Mouse (Mus musculus): ENCODE data around the gene Lin7b. TPM values are rescaled to one million over a fixed set of nuclear protein-coding genes. Genes with fewer than 3 reads are reported as not detected.

Lin7b gene
- 100 to 1,000 TPM; 138 to 146 TPM for total RNA-seq (2021)
- long read RNA-seq, experiment 1, transcript Lin7b-201 (6 exons, 735 nt): major isoform, 30 of 79 reads
- long read RNA-seq, experiment 1, partial matches to known transcripts: 29 of 79 reads
- long read RNA-seq, experiment 1, other reads (novel, unspliced or antisense): 15 of 79 reads
- long read RNA-seq, experiment 2, transcript Lin7b-201 (6 exons, 735 nt): major isoform, 35 of 70 reads
- long read RNA-seq, experiment 2, partial matches to known transcripts: 17 of 70 reads
- long read RNA-seq, experiment 2, other reads (novel, unspliced or antisense): 16 of 70 reads

DNA sequence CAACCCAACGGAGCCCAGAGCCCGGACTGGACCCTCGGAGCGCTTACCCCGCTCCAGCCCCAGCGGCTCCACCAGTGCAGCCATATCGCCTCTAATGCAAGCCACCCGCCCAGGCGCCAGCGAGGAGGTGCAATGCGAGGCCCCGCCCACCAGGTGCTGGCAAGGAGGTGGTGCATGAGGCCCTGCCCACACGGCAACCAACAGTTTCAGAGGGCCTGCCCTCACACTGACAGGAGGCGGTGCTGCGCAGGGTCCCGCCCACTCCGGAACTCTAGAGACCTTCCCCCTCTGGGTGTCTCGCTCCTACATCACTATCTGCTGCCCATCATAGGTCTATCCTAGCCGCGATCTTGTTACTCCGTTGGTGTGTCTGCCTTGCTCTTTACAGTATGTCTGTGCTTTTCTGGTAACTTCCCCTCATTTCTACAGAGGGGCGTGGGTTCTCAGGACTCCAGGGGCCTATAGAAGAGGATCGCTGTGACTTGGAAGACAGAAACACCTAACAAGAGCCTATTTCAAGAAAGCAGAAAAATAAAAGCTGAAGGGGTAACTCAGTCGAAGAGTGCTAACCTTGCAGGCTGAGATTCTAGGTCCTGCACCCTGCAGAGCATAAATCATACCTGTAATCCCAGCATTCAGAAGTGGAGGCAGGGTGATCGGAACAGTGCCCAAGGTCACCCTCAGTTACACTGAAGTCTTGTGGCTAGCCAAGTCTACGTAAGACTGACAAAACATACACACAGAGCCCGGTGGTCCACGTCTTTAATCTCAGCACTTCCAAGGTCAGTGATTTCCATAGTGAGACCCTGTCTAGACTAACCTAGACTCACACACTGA is at the start of gene Lin7b:
Lin7b (minus strand) TSS at position 109 of the 837 bp plus-strand sequence.
- peak; percentile 93 to 95 for DNase-seq (ENCODE audit: low spot score in 2 of 2)
- TF ChIP-seq CTCF (conservative IDR thresholded peaks at IDR 0.05): peak; percentile 63
- Histone ChIP-seq H3K4me3 (peak within 1 kb of the TSS; percentile 88), H3K27ac (peak within 1 kb of the TSS; percentile 96)

DNA sequence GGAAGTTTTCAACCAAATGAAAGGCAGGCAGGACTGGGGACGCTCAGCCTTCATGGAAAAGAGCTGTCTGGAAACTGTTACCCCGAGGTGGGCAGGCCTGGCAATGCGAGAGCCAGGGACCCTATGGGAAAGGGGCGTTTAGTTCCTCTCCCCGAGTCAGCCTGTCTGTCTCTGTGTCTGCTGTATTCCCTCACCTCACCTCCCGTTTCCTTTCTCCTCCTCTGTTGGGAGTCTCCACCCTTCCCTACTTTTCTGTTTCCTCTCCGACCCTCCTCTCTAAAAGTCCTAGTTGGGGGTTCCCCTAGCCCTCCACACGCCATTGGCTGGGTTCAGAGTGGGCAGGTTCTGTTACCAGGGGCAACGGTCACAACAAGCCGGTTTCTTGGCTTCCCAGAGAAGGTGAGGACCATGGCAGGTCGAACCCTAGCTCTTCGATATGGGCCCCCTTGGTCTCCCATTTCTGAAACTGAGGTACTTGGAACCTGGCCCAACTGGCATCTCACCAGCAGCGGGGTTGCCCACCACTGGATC is 47.6 kb upstream of the Lin7b start:
- TF ChIP-seq CTCF (conservative IDR thresholded peaks at IDR 0.05): no peak
- H3K4me3 ChIP-seq: no peak overlapping the region
- DNase-seq (ENCODE audit: low spot score in 2 of 2): no peak
- no peak overlapping the region for H3K27ac ChIP-seq

DNA sequence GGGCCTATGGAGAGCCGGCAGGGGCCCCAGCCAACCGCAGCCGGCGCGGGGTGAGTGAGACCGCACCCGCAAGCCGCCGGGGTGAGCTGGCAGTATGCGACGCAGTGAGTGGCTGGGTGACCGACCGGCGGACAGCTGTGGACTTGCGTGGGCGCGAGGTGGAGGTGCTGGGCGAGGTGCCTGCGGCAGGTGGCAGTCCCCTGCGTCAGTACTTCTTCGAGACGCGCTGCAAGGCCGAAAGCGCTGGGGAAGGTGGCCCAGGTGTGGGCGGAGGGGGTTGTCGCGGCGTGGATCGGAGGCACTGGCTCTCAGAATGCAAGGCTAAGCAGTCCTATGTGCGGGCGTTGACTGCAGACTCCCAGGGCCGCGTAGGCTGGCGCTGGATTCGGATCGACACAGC is 45.3 kb upstream of the Lin7b start:
- TF ChIP-seq CTCF (conservative IDR thresholded peaks at IDR 0.05): no peak
- Histone ChIP-seq H3K4me3 (peak overlapping the region; percentile 41), H3K27ac (no peak overlapping the region)
- DNase-seq (ENCODE audit: low spot score in 2 of 2): no peak

DNA sequence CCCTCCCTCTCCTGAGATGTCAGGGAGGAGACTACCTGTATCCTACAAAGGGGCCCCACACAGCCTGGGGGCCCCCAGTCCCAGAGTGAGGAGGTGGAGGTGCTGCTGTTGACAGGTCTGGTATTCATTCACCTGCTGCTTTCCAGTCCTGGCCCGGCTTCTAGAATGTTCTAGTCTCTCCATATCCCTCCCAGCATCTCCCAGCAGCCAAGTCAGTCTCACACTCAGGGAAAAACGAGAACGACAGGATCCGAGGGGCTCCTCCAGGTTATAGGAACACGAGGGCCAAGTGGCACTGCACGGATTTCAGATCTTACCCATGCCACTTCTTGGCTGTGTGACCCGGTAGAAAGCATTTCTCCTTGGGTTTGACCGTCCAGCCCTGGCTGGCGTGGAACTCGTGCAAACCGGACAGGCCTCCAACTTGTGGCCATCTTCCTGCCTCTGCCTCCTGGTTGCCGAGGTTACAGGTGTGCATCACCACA is 44.4 kb upstream of the Lin7b start:
- H3K27ac ChIP-seq: no peak overlapping the region
- no peak for DNase-seq (ENCODE audit: low spot score in 2 of 2)
- no peak for TF ChIP-seq CTCF (conservative IDR thresholded peaks at IDR 0.05)
- no peak overlapping the region for H3K4me3 ChIP-seq

DNA sequence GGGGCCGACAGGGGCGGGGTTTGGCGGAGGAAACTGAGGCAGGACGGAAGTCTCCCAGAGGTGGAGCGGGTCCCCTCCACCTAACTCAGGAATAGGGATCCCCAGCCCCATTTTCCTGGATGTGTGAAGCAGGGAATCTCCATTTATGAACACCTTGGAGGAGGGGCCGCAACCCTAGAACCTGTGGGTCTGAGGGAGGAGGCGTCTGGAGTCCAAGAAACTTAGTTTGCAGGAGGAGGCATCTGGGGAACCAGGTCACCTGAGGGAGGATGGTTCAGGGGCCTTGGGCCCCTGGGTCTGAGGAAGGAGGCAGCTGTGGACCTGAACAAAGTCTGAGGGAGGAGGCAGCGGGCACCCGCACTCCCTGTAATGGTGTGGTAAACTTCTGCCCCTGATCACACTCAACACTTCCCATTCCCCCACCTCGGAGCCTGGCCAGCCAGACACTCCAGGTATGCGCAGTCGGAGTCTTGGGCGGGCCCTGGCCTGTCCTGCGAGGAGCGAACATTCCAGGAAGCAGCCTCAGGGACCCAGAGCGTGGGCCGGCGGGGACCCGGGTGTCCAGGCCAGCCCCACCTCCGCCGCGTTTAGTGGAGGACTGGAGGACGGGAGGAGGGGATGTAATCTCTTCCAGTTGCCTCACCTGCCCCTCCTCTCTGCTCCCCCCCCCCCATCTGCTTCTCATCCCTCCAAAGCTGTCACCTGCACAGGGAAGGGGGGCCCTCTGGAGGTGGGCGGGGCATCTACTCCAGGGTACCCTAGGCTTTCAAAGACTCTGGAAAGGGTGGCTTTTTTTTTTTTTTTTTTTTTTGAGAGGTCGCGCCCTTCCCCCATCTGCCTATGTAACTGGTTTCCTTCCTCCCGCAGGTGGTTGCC is 43.7 kb upstream of the Lin7b start:
- no peak for DNase-seq (ENCODE audit: low spot score in 2 of 2)
- H3K27ac ChIP-seq: no peak overlapping the region
- peak overlapping the region; percentile 50 for H3K4me3 ChIP-seq
- TF ChIP-seq CTCF (conservative IDR thresholded peaks at IDR 0.05): no peak

DNA sequence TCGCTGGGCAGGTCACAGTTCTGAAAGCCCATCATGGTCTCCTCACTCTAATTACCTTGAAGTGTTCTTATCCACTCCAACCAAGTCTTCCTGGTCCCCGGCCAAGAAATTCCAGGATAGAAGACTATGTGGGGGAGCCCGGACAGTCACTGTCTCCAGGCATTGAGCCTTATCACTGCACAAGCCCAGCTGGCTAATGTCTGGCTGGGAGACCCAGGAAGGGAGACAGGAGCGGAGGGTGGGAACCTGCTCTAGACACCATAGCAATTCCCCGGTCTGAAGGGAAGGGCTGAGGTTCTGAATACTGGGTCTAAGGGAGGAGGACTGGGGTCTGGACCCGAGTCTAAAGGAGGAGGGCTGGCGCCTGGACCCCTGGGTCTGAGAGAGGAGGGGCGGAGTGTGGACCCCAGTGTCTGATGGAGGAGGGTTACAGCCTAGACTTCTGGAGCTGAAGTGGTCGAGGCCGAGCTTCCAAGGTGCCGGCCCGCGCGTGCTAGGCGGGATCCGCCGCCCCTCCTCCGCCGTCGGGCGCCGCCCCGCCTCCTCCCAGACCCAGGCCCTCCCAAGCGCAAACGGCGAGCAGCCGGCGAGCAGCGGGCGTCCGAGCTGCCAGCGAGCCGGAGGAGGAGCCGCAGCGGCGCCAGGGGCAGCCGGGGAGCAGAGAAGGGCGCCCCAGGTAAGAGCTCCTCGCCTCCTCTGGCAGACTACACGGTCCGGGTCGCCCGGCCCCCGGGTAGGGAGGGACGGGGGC is 42.9 kb upstream of the Lin7b start, which contains the start of gene Ntf5:
Ntf5 (plus strand) TSS at position 583 of the 751 bp plus-strand sequence.
- Histone ChIP-seq H3K4me3 (peak within 1 kb of the TSS; percentile 50), H3K27ac (no peak within 1 kb of the TSS)
- TF ChIP-seq CTCF (conservative IDR thresholded peaks at IDR 0.05): no peak

DNA sequence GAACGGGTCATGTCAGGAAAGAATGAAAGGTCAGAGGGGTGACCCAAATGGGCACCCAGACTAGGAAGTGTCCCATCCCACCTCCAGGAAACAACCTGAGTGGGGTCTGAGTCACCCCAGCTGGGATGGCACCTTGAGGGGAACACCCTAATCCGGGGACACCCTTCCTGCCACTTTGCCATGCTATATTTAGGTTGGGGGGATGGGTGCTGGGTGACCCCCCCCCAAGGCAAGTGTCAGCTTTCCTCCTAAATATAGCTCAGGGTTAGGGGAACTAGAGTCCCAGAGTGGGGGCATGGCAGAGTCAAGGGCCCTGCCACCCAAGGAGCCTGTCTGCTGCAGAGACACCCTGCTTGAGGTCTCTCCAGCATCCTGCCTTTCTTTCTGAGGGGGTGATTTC is 42.0 kb upstream of the Lin7b start:
- no peak for TF ChIP-seq CTCF (conservative IDR thresholded peaks at IDR 0.05)

More for the DNA sequence above, 42.9 kb upstream of the Lin7b start, which contains the start of gene Ntf5:
- no peak for DNase-seq (ENCODE audit: low spot score in 2 of 2)

DNA sequence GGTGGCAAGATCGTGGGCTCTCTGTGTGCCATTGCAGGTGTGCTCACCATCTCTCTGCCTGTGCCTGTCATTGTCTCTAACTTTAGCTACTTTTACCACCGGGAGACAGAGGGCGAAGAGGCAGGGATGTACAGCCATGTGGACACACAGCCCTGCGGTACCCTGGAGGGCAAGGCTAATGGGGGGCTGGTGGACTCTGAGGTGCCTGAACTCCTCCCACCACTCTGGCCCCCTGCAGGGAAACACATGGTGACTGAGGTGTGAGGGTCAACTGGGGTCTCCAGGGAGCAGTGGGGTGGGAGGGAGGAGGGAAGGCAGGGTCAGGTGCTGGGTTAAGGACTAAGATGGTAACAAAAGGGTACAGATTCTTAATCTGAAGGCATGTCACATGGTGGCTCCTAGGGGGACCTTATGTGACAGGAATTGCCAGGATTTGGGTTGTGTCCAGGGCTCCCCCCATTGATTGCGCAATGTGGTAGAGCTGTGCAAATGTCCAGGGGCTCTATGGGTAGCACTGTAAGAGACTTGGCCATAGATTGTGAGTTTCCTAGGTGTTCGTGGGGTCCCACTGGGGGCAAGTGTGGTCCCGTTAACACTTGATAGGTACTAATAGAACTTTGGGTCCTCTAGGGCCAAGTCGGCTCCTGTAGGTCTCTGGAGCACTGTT is 39.2 kb upstream of the Lin7b start:
- no peak overlapping the region for H3K4me3 ChIP-seq
- TF ChIP-seq CTCF (conservative IDR thresholded peaks at IDR 0.05): no peak
- no peak overlapping the region for H3K27ac ChIP-seq
- DNase-seq (ENCODE audit: low spot score in 2 of 2): no peak

More for the DNA sequence above, 42.0 kb upstream of the Lin7b start:
- DNase-seq (ENCODE audit: low spot score in 2 of 2): no peak
- Histone ChIP-seq H3K27ac (no peak overlapping the region), H3K4me3 (no peak overlapping the region)

DNA sequence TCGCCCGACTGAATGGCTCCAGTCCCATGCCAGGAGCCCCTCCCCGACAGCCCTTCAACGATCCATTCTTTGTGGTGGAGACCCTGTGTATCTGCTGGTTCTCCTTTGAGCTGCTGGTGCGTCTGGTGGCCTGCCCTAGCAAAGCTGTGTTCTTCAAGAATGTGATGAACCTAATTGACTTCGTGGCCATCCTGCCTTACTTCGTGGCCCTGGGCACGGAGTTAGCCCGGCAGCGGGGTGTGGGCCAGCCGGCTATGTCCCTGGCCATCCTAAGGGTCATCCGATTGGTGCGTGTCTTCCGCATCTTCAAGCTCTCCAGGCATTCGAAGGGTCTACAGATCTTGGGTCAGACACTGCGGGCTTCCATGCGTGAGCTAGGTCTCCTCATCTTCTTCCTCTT is 38.6 kb upstream of the Lin7b start:
- DNase-seq (ENCODE audit: low spot score in 2 of 2): no peak
- no peak overlapping the region for H3K4me3 ChIP-seq
- H3K27ac ChIP-seq: no peak overlapping the region
- TF ChIP-seq CTCF (conservative IDR thresholded peaks at IDR 0.05): no peak

DNA sequence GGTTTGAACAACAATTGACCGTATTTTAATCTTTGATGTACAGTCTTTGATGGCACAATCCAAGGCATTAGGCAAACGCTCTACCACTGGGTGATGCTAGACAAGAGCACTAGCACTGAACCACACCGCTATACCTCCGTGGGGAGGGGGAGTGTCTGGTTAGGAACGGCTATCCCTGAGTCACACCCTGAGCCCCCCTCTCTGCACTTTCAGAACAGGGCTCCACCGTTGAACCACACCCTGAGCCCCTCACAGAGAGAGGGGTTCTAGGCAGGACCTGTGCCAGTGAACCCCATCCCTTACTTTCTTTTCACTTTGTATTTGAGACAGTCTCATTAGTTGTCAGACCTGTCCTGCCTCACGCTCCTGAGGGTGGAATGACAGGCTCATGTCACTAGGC is 38.0 kb upstream of the Lin7b start:
- DNase-seq (ENCODE audit: low spot score in 2 of 2): no peak
- no peak overlapping the region for H3K4me3 ChIP-seq
- H3K27ac ChIP-seq: no peak overlapping the region
- no peak for TF ChIP-seq CTCF (conservative IDR thresholded peaks at IDR 0.05)

DNA sequence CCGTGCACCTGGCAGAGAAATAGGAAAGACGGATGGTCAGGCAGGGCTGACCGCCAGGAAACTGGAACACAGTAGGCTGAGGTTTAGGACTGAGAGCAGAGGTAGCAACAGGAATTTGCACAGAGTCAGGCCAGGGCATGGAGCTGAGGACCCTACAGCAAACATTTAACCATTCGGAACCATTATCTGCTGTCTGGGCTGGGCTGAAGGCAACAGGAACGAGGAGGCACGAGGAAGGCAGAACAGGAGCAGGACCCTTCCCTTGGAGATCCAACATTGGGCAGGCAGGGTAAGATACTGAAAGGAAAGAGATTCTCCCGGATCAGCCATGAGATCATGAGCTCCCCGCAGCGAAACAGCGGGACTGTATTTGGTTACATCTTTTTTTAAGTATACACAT is 37.5 kb upstream of the Lin7b start:
- H3K4me3 ChIP-seq: no peak overlapping the region
- DNase-seq (ENCODE audit: low spot score in 2 of 2): no peak
- no peak overlapping the region for H3K27ac ChIP-seq
- no peak for TF ChIP-seq CTCF (conservative IDR thresholded peaks at IDR 0.05)
